In the genomic region with DNA sequence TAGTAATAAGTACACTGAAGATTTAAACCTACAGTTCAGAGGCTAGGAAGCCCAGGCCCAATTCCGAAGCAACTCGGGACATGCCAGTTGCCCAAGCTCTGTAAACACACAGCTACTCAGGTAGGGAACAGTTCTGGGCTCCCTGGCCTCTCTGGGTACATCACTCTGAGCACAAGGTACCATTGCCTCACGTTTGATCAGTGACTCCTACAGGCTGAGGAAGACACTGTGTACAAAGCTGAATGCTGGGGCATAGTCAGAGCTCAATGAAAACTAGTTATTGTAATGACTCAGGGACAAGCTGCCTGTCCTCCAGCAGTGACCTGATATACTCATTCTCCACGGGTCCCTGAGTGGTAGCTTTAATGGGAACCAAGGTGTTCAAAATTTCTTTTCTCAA, we compare ENCODE assay signal across 14 mouse cellular contexts. TPM values are rescaled to one million over a fixed set of nuclear protein-coding genes. Genes with fewer than 3 reads are reported as not detected.
DNase-seq lines count a peak whose midpoint lies in the region; ATAC-seq and TF ChIP-seq lines count a peak whose summit lies in the region.
"Had no signal": no experiment of that assay in that cellular context is flagged by ENCODE, and none has a peak within 500 bp of the region (broad histone marks: within the 10 kb centered on the region; RNA-seq: fewer than 3 reads in every experiment).

No protein-coding gene starts in this region.

- ATAC-seq in liver, embryonic 11.5 days (replicated peaks; ENCODE audit: low FRiP score), result no peak
- peak; percentile 23; the same call in 1 of the 2 replicates for ATAC-seq in hindbrain, embryonic 11.5 days (ENCODE audit: low FRiP score)
- ATAC-seq in midbrain, embryonic 14.5 days (ENCODE audit: low FRiP score, low TSS enrichment), result no peak
- ATAC-seq: intestine, postnatal 0 days had no signal

- H3K36me3 ChIP-seq in liver, adult 2 months (ENCODE audit: control insufficient read depth, insufficient read depth, low read length), result peaks cover 2% of the 10 kb centered on the region; the same call in 1 of the 2 replicates
- peaks cover 9% of the 10 kb centered on the region; the same call in 1 of the 2 replicates for H3K36me3 ChIP-seq in liver, embryonic 11.5 days (ENCODE audit: control insufficient read depth, insufficient read depth, low read length)
- no peaks in the 10 kb centered on the region for H3K36me3 ChIP-seq in hindbrain, embryonic 11.5 days (ENCODE audit: control insufficient read depth, insufficient read depth, low read length)
- H3K36me3 ChIP-seq in midbrain, embryonic 14.5 days (ENCODE audit: control insufficient read depth, insufficient read depth, low read length), result peaks cover 10% of the 10 kb centered on the region; the same call in 1 of the 2 replicates

- no peak overlapping the region for H3K4me3 ChIP-seq in liver, adult 2 months (ENCODE audit: insufficient read depth, low read depth, low read length)
- H3K4me3 ChIP-seq in liver, embryonic 11.5 days (ENCODE audit: low read depth, low read length), result no peak overlapping the region
- H3K4me3 ChIP-seq in hindbrain, embryonic 11.5 days (ENCODE audit: low read depth, low read length), result no peak overlapping the region
- H3K4me3 ChIP-seq in midbrain, embryonic 14.5 days (replicated peaks; ENCODE audit: low read depth, low read length), result no peak overlapping the region
- H3K4me3 ChIP-seq: embryonic facial prominence, embryonic 13.5 days; limb, embryonic 10.5 days had no signal

- TF ChIP-seq POLR2A in liver, adult 2 months (IDR thresholded peaks at IDR 0.05; ENCODE audit: extremely low read depth, insufficient read depth, low read length), result no peak
- TF ChIP-seq POLR2A in brain, embryonic 14.5 days (IDR thresholded peaks at IDR 0.05; ENCODE audit: borderline replicate concordance, extremely low read depth, insufficient read depth, insufficient read length, poor library complexity, severe bottlenecking), result no peak

- H3K79me2 ChIP-seq in liver, adult 2 months (ENCODE audit: control insufficient read depth, insufficient read depth, low read length), result peaks cover 22% of the 10 kb centered on the region; the same call in 1 of the 2 replicates

- H3K27me3 ChIP-seq in liver, adult 2 months (ENCODE audit: control insufficient read depth, insufficient read depth, low read length), result no peaks in the 10 kb centered on the region
- H3K27me3 ChIP-seq in liver, embryonic 11.5 days (replicated peaks; ENCODE audit: control insufficient read depth, insufficient read depth, low read length), result no peaks in the 10 kb centered on the region
- no peaks in the 10 kb centered on the region for H3K27me3 ChIP-seq in hindbrain, embryonic 11.5 days (ENCODE audit: control insufficient read depth, insufficient read depth, low read length)
- H3K27me3 ChIP-seq in midbrain, embryonic 14.5 days (ENCODE audit: control insufficient read depth, insufficient read depth, low read length), result no peaks in the 10 kb centered on the region
- H3K27me3 ChIP-seq: embryonic facial prominence, embryonic 13.5 days had no signal

- peaks cover 21% of the 10 kb centered on the region for H3K4me1 ChIP-seq in liver, adult 2 months (ENCODE audit: control insufficient read depth, insufficient read depth, low read length)
- no peaks in the 10 kb centered on the region; the same call in 1 of the 2 replicates for H3K4me1 ChIP-seq in liver, embryonic 11.5 days (replicated peaks; ENCODE audit: control insufficient read depth, insufficient read depth, low read length)
- no peaks in the 10 kb centered on the region; the same call in 1 of the 2 replicates for H3K4me1 ChIP-seq in hindbrain, embryonic 11.5 days (replicated peaks; ENCODE audit: control insufficient read depth, insufficient read depth, low read length)
- peaks cover 24% of the 10 kb centered on the region for H3K4me1 ChIP-seq in midbrain, embryonic 14.5 days (ENCODE audit: control insufficient read depth, insufficient read depth, low read length)
- H3K4me1 ChIP-seq: limb, embryonic 10.5 days had no signal

- no peak overlapping the region for H3K27ac ChIP-seq in liver, adult 2 months (replicated peaks; ENCODE audit: insufficient read depth, low read depth, low read length)
- H3K27ac ChIP-seq in liver, embryonic 11.5 days (ENCODE audit: low read depth, low read length), result no peak overlapping the region
- H3K27ac ChIP-seq in hindbrain, embryonic 11.5 days (ENCODE audit: low read depth, low read length), result no peak overlapping the region
- peak overlapping the region; percentile 75 for H3K27ac ChIP-seq in midbrain, embryonic 14.5 days (replicated peaks; ENCODE audit: low read depth, low read length)
- H3K27ac ChIP-seq: embryonic facial prominence, embryonic 13.5 days; limb, embryonic 10.5 days had no signal

- TF ChIP-seq CTCF in liver, adult 2 months (IDR thresholded peaks at IDR 0.05; ENCODE audit: low read depth, low read length), result no peak
- peak; percentile 2; the same call in 1 of the 2 replicates for TF ChIP-seq CTCF in brain, embryonic 14.5 days (IDR thresholded peaks at IDR 0.05; ENCODE audit: borderline replicate concordance, extremely low read depth, insufficient read depth, insufficient read length)

- no peak overlapping the region for H3K4me2 ChIP-seq in liver, embryonic 11.5 days
- H3K4me2 ChIP-seq in hindbrain, embryonic 11.5 days (replicated peaks; ENCODE audit: low read depth, low read length), result no peak overlapping the region
- H3K4me2 ChIP-seq in midbrain, embryonic 14.5 days (ENCODE audit: low read length), result 0 out of 2 replicates have a peak overlapping the region, but pooled peaks have one; percentile 4
- H3K4me2 ChIP-seq: embryonic facial prominence, embryonic 13.5 days; lung, embryonic 14.5 days had no signal

- peak; percentile 64 for DNase-seq in liver, adult 2 months (ENCODE audit: extremely low read depth, low read depth, low spot score)
- DNase-seq in liver, embryonic 11.5 days (ENCODE audit: low spot score), result no peak
- no peak for DNase-seq in brain, embryonic 14.5 days (ENCODE audit: low read depth)
- DNase-seq in hindbrain, embryonic 11.5 days (ENCODE audit: low spot score), result no peak
- DNase-seq in midbrain, embryonic 14.5 days, result peak; percentile 13
- no peak for DNase-seq in kidney, adult 18-20 months
- DNase-seq in spleen, postnatal 14 days (ENCODE audit: low spot score in 2 of 2), result no peak
- DNase-seq in spleen, postnatal 4 days (ENCODE audit: low spot score in 2 of 2), result no peak
- DNase-seq: cerebellum, adult 8-10 months; heart, postnatal 14 days; lung, embryonic 14.5 days had no signal

- H3K9ac ChIP-seq in liver, adult 2 months (ENCODE audit: low read depth, low read length), result no peak overlapping the region
- no peak overlapping the region for H3K9ac ChIP-seq in liver, embryonic 11.5 days (ENCODE audit: low read depth, low read length)
- H3K9ac ChIP-seq in hindbrain, embryonic 11.5 days (ENCODE audit: low read depth, low read length), result no peak overlapping the region
- no peak overlapping the region for H3K9ac ChIP-seq in midbrain, embryonic 14.5 days (replicated peaks; ENCODE audit: low read length)
- H3K9ac ChIP-seq: embryonic facial prominence, embryonic 13.5 days; lung, embryonic 14.5 days had no signal

- no peaks in the 10 kb centered on the region for H3K9me3 ChIP-seq in liver, embryonic 11.5 days (ENCODE audit: control insufficient read depth, low read length)
- no peaks in the 10 kb centered on the region for H3K9me3 ChIP-seq in hindbrain, embryonic 11.5 days (ENCODE audit: control insufficient read depth, low read length)
- no peaks in the 10 kb centered on the region for H3K9me3 ChIP-seq in midbrain, embryonic 14.5 days (ENCODE audit: control insufficient read depth, low read length)
- H3K9me3 ChIP-seq: embryonic facial prominence, embryonic 13.5 days; limb, embryonic 10.5 days had no signal

- 41% methylated on average over 4 of the region's 4 CpGs for WGBS in liver, adult 2 months
- WGBS in liver, embryonic 11.5 days, result 89% methylated on average over 4 of the region's 4 CpGs
- WGBS in hindbrain, embryonic 11.5 days, result 85% methylated on average over 4 of the region's 4 CpGs
- WGBS in midbrain, embryonic 14.5 days, result 79% methylated on average over 4 of the region's 4 CpGs

RNA-seq across cellular contexts. Expression of a gene that starts 22.8 kb away (rescaled TPM):
- total RNA-seq in liver, adult 2 months (2014; rRNA removed), result 195 and 219 TPM in 2 replicates
- 99.4 and 123 TPM in 2 replicates for polyA plus RNA-seq in liver, adult 2 months (2012; rRNA removed)
- 271 and 282 TPM in 2 replicates for polyA plus RNA-seq in liver, embryonic 11.5 days (2014; fragmentation: Nextera tagmentation; extraction: Ambion mirVana)
- polyA plus RNA-seq in brain, embryonic 14.5 days (2012; rRNA removed), result 265 and 300 TPM in 2 replicates
- 355 and 367 TPM in 2 replicates for polyA plus RNA-seq in hindbrain, embryonic 11.5 days (2014; fragmentation: Nextera tagmentation; extraction: Ambion mirVana)
- 282 and 322 TPM in 2 replicates for polyA plus RNA-seq in midbrain, embryonic 14.5 days (2014; fragmentation: Nextera tagmentation; extraction: Ambion mirVana)

Comparison
In these comparisons a context has a peak if more than half of its experiments do, and no peak if none do; other contexts are left out.
1. DNase-seq: peak in liver, adult 2 months (single experiment) and midbrain, embryonic 14.5 days (single experiment); none in liver, embryonic 11.5 days (single experiment), brain, embryonic 14.5 days (single experiment), hindbrain, embryonic 11.5 days (single experiment), kidney, adult 18-20 months (single experiment), spleen, postnatal 14 days (0 of 2) and spleen, postnatal 4 days (0 of 2).